11 mouse cellular contexts compared by ENCODE assay signal in the genomic region with DNA sequence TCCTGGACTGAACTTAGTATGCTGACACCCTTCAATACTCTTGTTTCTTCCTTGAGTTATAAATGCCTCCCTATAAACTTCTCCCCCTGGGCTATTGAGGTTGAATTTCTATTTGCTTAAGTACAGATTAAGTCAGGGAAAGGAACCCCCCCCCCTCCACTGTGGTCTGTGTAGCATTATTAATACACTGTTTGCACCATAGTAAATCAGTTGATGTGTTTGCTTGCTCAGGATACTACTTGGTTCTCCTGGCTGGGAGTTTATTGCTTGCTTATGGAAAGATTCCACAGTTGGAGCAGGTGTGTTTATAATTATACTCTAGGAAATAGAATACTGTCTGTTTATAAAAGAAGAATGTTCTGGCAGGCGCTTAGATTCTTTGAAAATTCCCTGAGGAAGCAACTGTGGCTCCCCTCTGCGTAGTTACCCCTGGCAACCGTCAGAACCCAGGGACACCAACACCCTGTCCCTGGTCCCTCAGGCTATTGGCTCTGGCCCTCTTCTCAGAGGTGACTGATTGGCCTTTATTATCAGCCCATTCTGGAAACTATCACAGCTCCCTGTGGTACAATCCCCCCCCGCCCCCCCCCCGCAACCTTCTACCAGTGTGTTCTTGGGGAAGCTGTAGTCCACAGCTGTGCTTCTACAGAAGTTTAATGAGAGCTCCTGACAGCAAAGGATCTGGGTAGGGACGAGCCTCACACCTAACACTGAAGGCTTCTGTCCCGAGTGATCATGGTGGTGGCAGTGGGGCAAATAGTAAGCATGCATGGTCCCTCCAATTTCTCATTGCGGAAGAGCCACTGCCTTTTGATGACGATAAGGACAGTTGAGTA.
DNase-seq lines count a peak whose midpoint lies in the region; ATAC-seq and TF ChIP-seq lines count a peak whose summit lies in the region.
"Had no signal": no experiment of that assay in that cellular context is flagged by ENCODE, and none has a peak within 500 bp of the region (broad histone marks: within the 10 kb centered on the region; RNA-seq: fewer than 3 reads in every experiment).

No protein-coding gene starts in this region.

- H3K4me3 ChIP-seq in left cerebral cortex, adult 2 months = no peak overlapping the region
- no peak overlapping the region for H3K4me3 ChIP-seq in embryonic facial prominence, embryonic 11.5 days (ENCODE audit: low read depth, low read length)
- no peak overlapping the region for H3K4me3 ChIP-seq in hindbrain, embryonic 10.5 days
- no peak overlapping the region for H3K4me3 ChIP-seq in midbrain, embryonic 15.5 days
- H3K4me3 ChIP-seq: embryonic facial prominence, embryonic 13.5 days; heart, embryonic 13.5 days had no signal

- H3K36me3 ChIP-seq in embryonic facial prominence, embryonic 11.5 days (replicated peaks; ENCODE audit: control insufficient read depth, insufficient read depth, low read depth, low read length) = no peaks in the 10 kb centered on the region
- no peaks in the 10 kb centered on the region for H3K36me3 ChIP-seq in hindbrain, embryonic 10.5 days
- H3K36me3 ChIP-seq in midbrain, embryonic 15.5 days (replicated peaks) = no peaks in the 10 kb centered on the region
- H3K36me3 ChIP-seq: embryonic facial prominence, embryonic 13.5 days had no signal

- no peak overlapping the region for H3K9ac ChIP-seq in embryonic facial prominence, embryonic 11.5 days (replicated peaks; ENCODE audit: low read length)
- no peak overlapping the region for H3K9ac ChIP-seq in midbrain, embryonic 15.5 days
- H3K9ac ChIP-seq: embryonic facial prominence, embryonic 13.5 days; heart, embryonic 13.5 days had no signal

- H3K27ac ChIP-seq in left cerebral cortex, adult 2 months = peak overlapping the region; percentile 26; the same call in 1 of the 2 replicates
- H3K27ac ChIP-seq in embryonic facial prominence, embryonic 11.5 days (replicated peaks; ENCODE audit: low read depth, low read length) = no peak overlapping the region
- H3K27ac ChIP-seq in hindbrain, embryonic 10.5 days = no peak overlapping the region
- H3K27ac ChIP-seq in midbrain, embryonic 15.5 days = no peak overlapping the region
- H3K27ac ChIP-seq: embryonic facial prominence, embryonic 13.5 days; heart, embryonic 13.5 days had no signal

- no peaks in the 10 kb centered on the region for H3K9me3 ChIP-seq in embryonic facial prominence, embryonic 11.5 days (replicated peaks; ENCODE audit: control insufficient read depth, low read length)
- H3K9me3 ChIP-seq in hindbrain, embryonic 10.5 days = no peaks in the 10 kb centered on the region
- no peaks in the 10 kb centered on the region for H3K9me3 ChIP-seq in midbrain, embryonic 15.5 days
- H3K9me3 ChIP-seq: embryonic facial prominence, embryonic 13.5 days; heart, embryonic 13.5 days had no signal

- H3K4me2 ChIP-seq in embryonic facial prominence, embryonic 11.5 days (ENCODE audit: low read depth, low read length) = no peak overlapping the region
- H3K4me2 ChIP-seq in midbrain, embryonic 15.5 days = no peak overlapping the region
- H3K4me2 ChIP-seq: embryonic facial prominence, embryonic 13.5 days; heart, embryonic 13.5 days had no signal

- no peaks in the 10 kb centered on the region for H3K4me1 ChIP-seq in embryonic facial prominence, embryonic 11.5 days (ENCODE audit: control insufficient read depth, insufficient read depth, low read length)
- peaks cover 19% of the 10 kb centered on the region for H3K4me1 ChIP-seq in hindbrain, embryonic 10.5 days (replicated peaks)
- H3K4me1 ChIP-seq in midbrain, embryonic 15.5 days = peaks cover 15% of the 10 kb centered on the region

- no peaks in the 10 kb centered on the region for H3K27me3 ChIP-seq in embryonic facial prominence, embryonic 11.5 days (ENCODE audit: control insufficient read depth, insufficient read depth, low read length)
- no peaks in the 10 kb centered on the region for H3K27me3 ChIP-seq in hindbrain, embryonic 10.5 days (ENCODE audit: insufficient read depth, poor library complexity, severe bottlenecking)
- no peaks in the 10 kb centered on the region for H3K27me3 ChIP-seq in midbrain, embryonic 15.5 days (replicated peaks)
- H3K27me3 ChIP-seq: CH12.LX; embryonic facial prominence, embryonic 13.5 days; heart, embryonic 13.5 days had no signal

- intact Hi-C loops in left cerebral cortex, adult 2 months (cut with DNase I) = no loop called here

- 61% methylated on average over 9 of the region's 9 CpGs for WGBS in embryonic facial prominence, embryonic 11.5 days
- WGBS in hindbrain, embryonic 10.5 days = 68% methylated on average over 9 of the region's 9 CpGs
- WGBS in midbrain, embryonic 15.5 days = 61% methylated on average over 9 of the region's 9 CpGs

- ATAC-seq in embryonic facial prominence, embryonic 11.5 days (replicated peaks; ENCODE audit: insufficient number of reproducible peaks, low FRiP score, low TSS enrichment, low read depth) = 0 out of 2 replicates have a peak, but pooled peaks have one; percentile 54
- ATAC-seq in midbrain, embryonic 15.5 days (replicated peaks) = peak; percentile 50
- no peak for ATAC-seq in megakaryocyte-erythroid progenitor cell, adult 5-6 weeks (replicated peaks; ENCODE audit: low FRiP score, low TSS enrichment, poor library complexity, severe bottlenecking)

- DNase-seq in left cerebral cortex, adult 2 months (ENCODE audit: extremely low spot score in 1 of 2, low spot score in 2 of 2) = no peak
- no peak for DNase-seq in left cerebral cortex, adult 9 months (ENCODE audit: low spot score in 2 of 2)
- peak; percentile 18 for DNase-seq in embryonic facial prominence, embryonic 11.5 days (ENCODE audit: low spot score)
- peak; percentile 19 for DNase-seq in hindbrain, embryonic 10.5 days (ENCODE audit: low spot score)
- DNase-seq in thymus, postnatal 4 days = no peak
- DNase-seq in cerebellum, postnatal 36 days = no peak

- no peak for TF ChIP-seq CTCF in left cerebral cortex, adult 2 months (IDR thresholded peaks at IDR 0.05)

Comparison
In these comparisons a context has a peak if more than half of its experiments do, and no peak if none do; other contexts are left out.
1. DNase-seq: peak in embryonic facial prominence, embryonic 11.5 days (single experiment) and hindbrain, embryonic 10.5 days (single experiment); none in left cerebral cortex, adult 2 months (0 of 2), left cerebral cortex, adult 9 months (0 of 2), thymus, postnatal 4 days (single experiment) and cerebellum, postnatal 36 days (0 of 2).